Mouse (Mus musculus) limb, embryonic 13.5 days (tissue): ENCODE measurements around the gene Efemp1. TPM values are rescaled to one million over a fixed set of nuclear protein-coding genes. Genes with fewer than 3 reads are reported as not detected.

Experiments
- ATAC-seq: fragments of 200-750 bp; cut with Nextera tagmentation; 2 replicates; pipeline ENCODE4 v1.8.0; 2017; ENCODE audit warnings: low read depth, moderate number of reproducible peaks, moderate TSS enrichment; ENCODE audit not compliant: low FRiP score
- H3K27ac ChIP-seq: fragments of 300-500 bp; sonication (generic); 2 replicates; pipeline ENCODE4 v1.5.1; 2015; ENCODE audit warnings: inconsistent platforms, mild to moderate bottlenecking, moderate library complexity
- H3K27me3 ChIP-seq: fragments of 300-500 bp; sonication (generic); 2 replicates; pipeline ENCODE4 v1.6.1; 2015; ENCODE audit warnings: mild to moderate bottlenecking, inconsistent platforms
- H3K36me3 ChIP-seq: fragments of 300-500 bp; sonication (generic); 2 replicates; pipeline ENCODE4 v1.6.1; 2015; ENCODE audit warnings: inconsistent platforms, mild to moderate bottlenecking, moderate library complexity
- H3K4me1 ChIP-seq: fragments of 300-500 bp; sonication (generic); 2 replicates; pipeline ENCODE4 v1.6.1; 2015; ENCODE audit warnings: inconsistent platforms
- H3K4me2 ChIP-seq: fragments of 300-500 bp; sonication (generic); replicated peaks from 2 replicates; pipeline ENCODE4 v1.6.1; 2015; ENCODE audit warnings: inconsistent platforms, mild to moderate bottlenecking, moderate library complexity
- H3K4me3 ChIP-seq: fragments of 300-500 bp; sonication (generic); 2 replicates; pipeline ENCODE4 v1.5.1; 2015; ENCODE audit warnings: moderate library complexity, mild to moderate bottlenecking, inconsistent platforms
- H3K9ac ChIP-seq: fragments of 300-500 bp; sonication (generic); 2 replicates; pipeline ENCODE4 v1.6.1; 2015; ENCODE audit warnings: mild to moderate bottlenecking, inconsistent platforms
- H3K9me3 ChIP-seq: fragments of 300-500 bp; sonication (generic); 2 replicates; pipeline ENCODE4 v1.6.1; 2016; ENCODE audit warnings: inconsistent platforms
- WGBS: fragments of 180-500 bp; shearing (Covaris S2); methylation state at CpG from one replicate; pipeline ENCODE4 v1.1.7; 2015; 5-methylcytosine and 5-hydroxymethylcytosine counted together
- polyA plus RNA-seq: library from polyadenylated mRNA; unstranded; fragments of >200 nt; fragmentation: Nextera tagmentation; extraction: Ambion mirVana; gene quantifications from 2 replicates; pipeline ENCODE4 v1.2.1, GENCODE M21; 2015

Efemp1 gene
- polyA plus RNA-seq, 1 experiment from 2014 or later = 36.3 TPM

DNA sequence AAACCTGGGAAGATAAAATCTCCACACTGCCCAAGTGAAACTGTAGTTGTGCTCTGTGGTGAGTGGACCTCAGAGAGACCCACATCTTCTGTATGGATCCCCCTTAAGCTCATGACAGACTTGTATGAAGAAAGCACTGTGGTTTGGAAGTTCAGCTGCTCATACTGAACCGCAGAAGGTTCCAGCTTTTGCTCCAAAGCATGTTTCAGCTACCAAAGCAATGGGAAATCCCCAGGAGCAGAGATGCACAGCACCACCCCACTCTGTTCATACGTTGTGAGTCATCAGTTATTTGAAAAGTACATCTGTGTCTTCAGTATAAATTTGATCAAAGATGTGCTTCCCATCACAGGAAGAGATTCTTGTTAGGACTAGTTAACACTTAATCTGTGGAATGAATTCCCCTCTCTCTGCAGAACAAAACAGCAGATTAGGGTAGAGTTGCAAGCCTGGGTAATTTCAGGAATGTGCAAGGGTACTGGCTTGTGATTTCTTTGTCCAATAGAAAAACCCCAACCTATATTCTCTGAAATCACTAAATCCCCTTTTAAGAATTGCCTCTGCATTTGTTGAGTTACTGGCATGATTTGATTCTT is 28.5 kb downstream of the Efemp1 start:
- H3K4me2 ChIP-seq = no peak overlapping the region
- no peak overlapping the region for H3K27ac ChIP-seq
- H3K4me3 ChIP-seq = no peak overlapping the region
- no peaks in the 10 kb centered on the region for H3K36me3 ChIP-seq
- ATAC-seq = no peak
- H3K4me1 ChIP-seq = peaks cover 8% of the 10 kb centered on the region; the same call in 1 of the 2 replicates
- H3K9me3 ChIP-seq = 0 out of 2 replicates have a peak, but pooled peaks cover 4% of the 10 kb centered on the region
- H3K27me3 ChIP-seq = no peaks in the 10 kb centered on the region
- WGBS = 60% methylated on average over 2 of the region's 2 CpGs
- no peak overlapping the region for H3K9ac ChIP-seq

DNA sequence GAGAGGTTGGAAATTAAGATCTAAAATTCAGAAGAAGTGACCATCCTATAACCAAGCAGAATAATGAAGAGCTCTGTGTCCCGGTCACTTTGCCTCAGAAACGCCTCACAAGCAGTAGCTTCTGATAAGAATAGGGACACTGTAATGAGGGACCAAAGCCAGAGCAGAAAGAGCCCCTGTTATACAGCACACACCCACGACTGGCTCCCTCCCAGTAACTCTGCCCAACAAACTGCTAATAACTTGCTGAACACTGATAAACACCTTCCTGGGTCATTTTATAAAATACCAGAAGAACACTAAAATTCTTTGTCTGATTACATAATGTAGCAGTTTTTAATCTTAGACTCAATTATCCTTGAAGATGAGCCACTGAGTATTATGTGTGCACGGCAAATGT is 30.1 kb downstream of the Efemp1 start:
- no peak overlapping the region for H3K4me2 ChIP-seq
- 52% methylated on average over 4 of the region's 4 CpGs for whole genome bisulfite sequencing
- no peaks in the 10 kb centered on the region for H3K27me3 ChIP-seq
- no peak overlapping the region for H3K9ac ChIP-seq
- no peak overlapping the region for H3K4me3 ChIP-seq
- no peaks in the 10 kb centered on the region for H3K9me3 ChIP-seq
- H3K36me3 ChIP-seq = no peaks in the 10 kb centered on the region
- no peak overlapping the region for H3K27ac ChIP-seq
- ATAC-seq = no peak
- H3K4me1 ChIP-seq = peaks cover 8% of the 10 kb centered on the region; the same call in 1 of the 2 replicates

DNA sequence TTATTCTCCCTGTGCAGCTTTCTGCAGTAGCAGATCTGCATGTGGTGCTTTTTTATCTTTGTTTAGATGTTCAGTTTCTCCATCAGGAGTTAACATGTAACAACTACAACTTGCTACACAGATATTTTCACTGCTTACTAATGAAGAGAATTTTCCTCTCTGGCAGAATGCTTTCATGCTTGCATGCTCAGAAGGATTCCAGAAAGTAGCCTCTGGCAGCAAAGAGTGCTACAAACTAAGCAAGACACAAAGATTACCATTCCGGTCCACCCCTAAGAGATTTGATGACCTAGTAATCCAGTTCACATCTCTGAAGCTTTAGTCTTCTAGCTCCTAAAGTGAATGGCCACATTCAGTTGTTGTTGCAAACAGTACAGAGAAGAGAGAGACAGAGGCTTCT is 36.5 kb downstream of the Efemp1 start:
- 60% methylated on average over 1 of the region's 1 CpGs for WGBS
- Histone ChIP-seq H3K4me3 (no peak overlapping the region), H3K27me3 (no peaks in the 10 kb centered on the region), H3K4me2 (no peak overlapping the region), H3K36me3 (no peaks in the 10 kb centered on the region), H3K9ac (no peak overlapping the region), H3K9me3 (no peaks in the 10 kb centered on the region), H3K27ac (no peak overlapping the region), H3K4me1 (no peaks in the 10 kb centered on the region)
- no peak for ATAC-seq

DNA sequence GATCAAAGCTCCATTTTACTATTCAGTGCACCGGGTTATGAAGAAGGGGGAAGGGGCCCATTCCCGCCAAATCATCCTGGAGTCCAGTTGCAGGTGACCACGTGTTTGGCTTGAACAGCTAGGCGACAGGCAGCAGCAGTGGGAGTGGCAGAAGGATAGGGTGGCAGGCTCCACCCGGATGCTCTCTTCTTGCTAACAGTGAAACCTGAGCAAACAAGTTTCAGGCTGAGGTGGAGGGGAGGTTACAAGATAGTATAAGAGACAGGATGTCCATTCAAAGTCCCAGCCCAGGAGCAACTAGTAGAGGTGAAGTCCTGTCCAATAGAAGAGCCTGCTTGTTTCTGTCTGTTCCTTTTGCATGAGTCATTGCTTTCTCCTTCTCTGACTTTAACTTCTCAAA is 38.5 kb downstream of the Efemp1 start:
- Histone ChIP-seq H3K9ac (no peak overlapping the region), H3K27ac (no peak overlapping the region), H3K27me3 (no peaks in the 10 kb centered on the region), H3K36me3 (no peaks in the 10 kb centered on the region), H3K4me1 (no peaks in the 10 kb centered on the region), H3K4me3 (no peak overlapping the region), H3K4me2 (no peak overlapping the region), H3K9me3 (no peaks in the 10 kb centered on the region)
- ATAC-seq = no peak
- WGBS = 55% methylated on average over 5 of the region's 5 CpGs

DNA sequence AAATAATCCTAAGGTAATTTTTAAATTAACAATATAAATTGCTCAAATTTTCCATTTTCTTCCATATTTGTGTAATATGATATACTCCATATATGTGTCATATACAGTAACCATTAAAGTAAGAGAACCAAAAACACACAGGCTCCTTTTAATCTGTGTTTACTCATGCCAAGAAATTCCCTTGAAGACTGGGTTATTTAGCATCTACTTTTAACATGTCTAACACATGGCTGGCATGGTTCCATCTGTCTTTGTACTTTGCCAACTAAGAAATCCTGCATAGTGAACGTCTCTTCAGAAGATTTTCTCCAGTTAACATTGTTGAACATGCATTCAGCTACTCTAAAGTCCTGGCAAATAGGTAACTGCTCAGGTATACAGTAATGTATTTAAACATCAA is 46.4 kb downstream of the Efemp1 start:
- Histone ChIP-seq H3K36me3 (no peaks in the 10 kb centered on the region), H3K4me1 (no peaks in the 10 kb centered on the region), H3K9me3 (no peaks in the 10 kb centered on the region), H3K4me2 (no peak overlapping the region), H3K9ac (no peak overlapping the region), H3K27ac (no peak overlapping the region), H3K27me3 (no peaks in the 10 kb centered on the region), H3K4me3 (no peak overlapping the region)
- WGBS = 42% methylated on average over 1 of the region's 1 CpGs
- no peak for ATAC-seq

DNA sequence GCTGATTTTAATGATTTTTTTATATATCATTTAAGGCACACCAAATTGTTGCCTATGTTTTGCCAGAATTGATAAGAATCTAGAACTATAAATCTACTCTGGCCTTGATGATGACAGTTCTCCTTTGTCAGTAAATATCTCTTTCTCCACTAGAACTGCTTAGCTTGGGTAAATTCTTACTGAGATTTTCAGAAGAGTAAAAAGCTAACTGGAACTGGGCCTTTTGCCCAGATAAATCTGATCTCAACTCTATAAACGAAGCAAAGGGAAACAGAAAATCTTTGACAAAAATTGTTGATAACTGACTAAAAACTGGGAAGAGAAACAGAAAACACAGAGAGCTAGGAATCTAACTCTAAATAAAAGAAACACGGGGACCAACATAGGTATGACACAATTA is 51.6 kb downstream of the Efemp1 start:
- H3K4me3 ChIP-seq = no peak overlapping the region
- no peaks in the 10 kb centered on the region for H3K27me3 ChIP-seq
- no peak overlapping the region for H3K27ac ChIP-seq
- H3K4me1 ChIP-seq = no peaks in the 10 kb centered on the region
- no peak for ATAC-seq
- no peaks in the 10 kb centered on the region for H3K9me3 ChIP-seq
- H3K36me3 ChIP-seq = no peaks in the 10 kb centered on the region
- H3K9ac ChIP-seq = no peak overlapping the region
- no peak overlapping the region for H3K4me2 ChIP-seq
- 82% methylated on average over 2 of the region's 2 CpGs for WGBS

DNA sequence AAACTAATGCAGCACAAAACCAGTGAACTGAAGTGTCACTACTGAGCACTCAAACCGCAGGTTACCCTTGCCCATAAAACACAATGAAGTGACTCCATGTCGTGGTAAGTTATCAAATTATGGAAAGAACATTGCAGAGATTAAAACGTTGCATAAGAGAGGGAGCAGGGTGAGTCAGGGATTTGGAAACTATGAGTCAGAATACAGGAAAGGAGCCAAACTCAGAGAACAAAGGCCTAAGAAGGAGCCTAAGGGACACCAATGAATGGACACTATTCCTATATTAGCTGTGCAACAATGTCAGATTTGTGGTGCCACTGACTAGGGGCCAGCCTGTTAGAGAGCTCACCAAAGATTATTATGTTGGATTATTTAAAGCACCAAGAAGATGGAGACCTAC is 53.3 kb downstream of the Efemp1 start:
- no peak overlapping the region for H3K27ac ChIP-seq
- 74% methylated on average over 3 of the region's 3 CpGs for WGBS
- no peak overlapping the region for H3K4me2 ChIP-seq
- H3K9me3 ChIP-seq = no peaks in the 10 kb centered on the region
- H3K36me3 ChIP-seq = no peaks in the 10 kb centered on the region
- ATAC-seq = no peak
- no peaks in the 10 kb centered on the region for H3K4me1 ChIP-seq
- no peak overlapping the region for H3K9ac ChIP-seq
- H3K27me3 ChIP-seq = no peaks in the 10 kb centered on the region
- no peak overlapping the region for H3K4me3 ChIP-seq

DNA sequence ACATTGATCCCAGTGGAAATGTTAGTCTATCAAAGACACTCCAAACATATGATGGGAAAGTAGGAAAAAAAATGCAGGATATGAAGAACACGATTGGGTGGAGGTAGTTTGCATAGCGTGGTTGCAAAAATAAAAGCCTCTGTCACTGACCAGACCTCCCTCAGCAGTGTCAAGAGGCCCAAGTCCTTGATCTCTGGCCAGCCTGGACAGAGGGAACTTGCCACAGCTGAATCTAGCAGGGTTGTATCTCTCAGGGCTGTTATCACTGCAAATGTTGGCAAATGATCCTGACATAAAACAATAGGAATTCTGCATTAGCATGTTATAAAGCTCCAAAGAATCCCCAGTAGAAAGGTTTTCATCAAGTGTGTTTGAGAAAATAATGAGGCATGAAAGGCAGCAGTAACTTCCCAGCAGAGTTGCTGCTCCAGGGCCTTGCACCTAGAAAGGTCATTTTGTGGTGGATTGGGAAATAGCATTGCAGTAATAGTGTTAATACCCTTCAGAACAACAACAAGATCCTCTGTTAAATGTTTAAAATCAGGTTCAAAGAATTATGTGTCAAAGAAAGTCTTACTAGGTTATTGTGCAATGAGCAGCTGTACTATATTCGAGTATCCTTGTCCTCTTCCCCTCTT is 56.0 kb downstream of the Efemp1 start:
- no peaks in the 10 kb centered on the region for H3K36me3 ChIP-seq
- WGBS = 54% methylated on average over 3 of the region's 3 CpGs
- no peak overlapping the region for H3K4me3 ChIP-seq

DNA sequence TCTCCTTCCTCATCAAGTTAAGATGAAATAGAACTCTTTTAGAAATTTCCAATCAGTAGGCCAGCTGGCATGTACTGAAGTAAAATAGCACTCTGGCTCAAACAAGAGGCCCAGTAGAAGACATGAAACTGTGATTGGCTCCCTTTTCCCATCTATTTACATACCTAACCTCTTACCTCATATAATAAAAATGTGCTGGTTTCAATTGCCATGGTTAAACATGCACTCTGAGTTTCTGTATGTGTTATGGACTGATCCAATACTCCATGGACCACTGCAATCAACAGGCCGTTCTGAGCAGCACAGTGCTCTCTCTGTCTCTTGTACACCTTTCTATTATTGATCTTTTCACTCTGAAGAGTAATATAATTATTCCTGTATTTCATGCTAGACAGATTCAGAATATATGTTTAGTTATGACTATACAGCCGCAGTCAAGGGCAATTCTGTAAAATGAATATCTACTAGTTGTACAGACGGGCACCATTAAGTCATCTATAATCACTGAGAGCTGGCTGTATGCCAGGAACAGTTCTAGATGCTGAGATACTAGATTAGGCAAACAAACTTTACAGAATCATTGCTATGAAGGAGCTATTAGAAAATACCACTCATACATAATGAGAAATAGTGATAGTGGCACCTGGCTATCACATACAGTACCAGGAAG is 59.6 kb downstream of the Efemp1 start:
- H3K4me1 ChIP-seq = 0 out of 2 replicates have a peak, but pooled peaks cover 9% of the 10 kb centered on the region
- no peaks in the 10 kb centered on the region for H3K36me3 ChIP-seq
- no peaks in the 10 kb centered on the region for H3K9me3 ChIP-seq
- H3K27me3 ChIP-seq = no peaks in the 10 kb centered on the region
- 63% methylated on average over 3 of the region's 3 CpGs for WGBS
- H3K4me2 ChIP-seq = no peak overlapping the region
- peak; percentile 44; the same call in 1 of the 2 replicates for ATAC-seq
- H3K27ac ChIP-seq = no peak overlapping the region
- no peak overlapping the region for H3K4me3 ChIP-seq
- H3K9ac ChIP-seq = no peak overlapping the region

More for the DNA sequence above, 56.0 kb downstream of the Efemp1 start:
- ATAC-seq = no peak
- H3K27ac ChIP-seq = no peak overlapping the region
- no peaks in the 10 kb centered on the region for H3K9me3 ChIP-seq
- no peaks in the 10 kb centered on the region for H3K27me3 ChIP-seq
- 0 out of 2 replicates have a peak, but pooled peaks cover 9% of the 10 kb centered on the region for H3K4me1 ChIP-seq
- no peak overlapping the region for H3K9ac ChIP-seq
- no peak overlapping the region for H3K4me2 ChIP-seq

DNA sequence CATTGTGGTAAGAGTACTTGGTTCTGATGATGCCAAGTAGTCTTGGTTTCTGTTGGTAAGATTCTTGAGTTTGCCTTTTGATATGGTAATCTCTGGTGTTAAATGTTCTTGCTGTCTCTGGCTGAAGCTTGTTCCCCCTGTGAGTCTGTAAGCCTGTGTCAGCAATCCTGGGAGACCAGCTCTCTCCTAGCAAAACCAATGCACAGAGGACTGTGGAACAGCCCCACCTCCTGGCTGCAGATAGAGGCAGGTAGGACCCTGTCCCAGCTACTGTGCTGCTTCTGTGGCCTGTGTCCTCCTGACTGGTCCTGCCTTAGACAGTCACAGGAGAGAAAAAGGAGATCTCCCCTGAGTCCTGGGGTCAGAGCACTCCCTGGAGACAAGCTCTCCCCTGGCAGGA is 81.4 kb downstream of the Efemp1 start:
- Histone ChIP-seq H3K9ac (no peak overlapping the region), H3K4me2 (no peak overlapping the region), H3K4me1 (0 out of 2 replicates have a peak, but pooled peaks cover 1% of the 10 kb centered on the region), H3K4me3 (no peak overlapping the region), H3K27me3 (no peaks in the 10 kb centered on the region), H3K36me3 (no peaks in the 10 kb centered on the region), H3K9me3 (no peaks in the 10 kb centered on the region), H3K27ac (no peak overlapping the region)
- ATAC-seq = no peak

DNA sequence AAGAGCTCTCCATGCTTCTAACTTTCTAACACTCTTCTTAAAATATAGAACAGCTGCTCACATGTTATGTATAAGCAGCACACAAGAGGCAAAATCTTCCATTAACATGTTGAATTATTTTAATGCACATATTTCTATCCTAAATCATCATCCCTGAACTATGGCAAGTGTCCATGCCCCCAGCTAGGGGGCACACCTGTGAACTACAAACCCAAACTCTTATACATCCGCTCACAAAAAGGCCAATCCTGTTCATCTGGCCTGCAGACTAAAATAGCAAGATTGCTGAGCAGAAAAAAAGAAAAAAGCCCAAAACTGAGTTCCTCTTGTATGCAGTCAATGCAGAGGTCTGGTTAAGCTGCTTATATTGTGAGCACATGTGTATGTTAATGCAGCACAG is 86.6 kb downstream of the Efemp1 start:
- 64% methylated on average over 1 of the region's 1 CpGs for WGBS
- Histone ChIP-seq H3K4me3 (no peak overlapping the region), H3K4me2 (no peak overlapping the region), H3K9me3 (no peaks in the 10 kb centered on the region), H3K27ac (no peak overlapping the region), H3K9ac (no peak overlapping the region), H3K36me3 (no peaks in the 10 kb centered on the region), H3K27me3 (no peaks in the 10 kb centered on the region), H3K4me1 (0 out of 2 replicates have a peak, but pooled peaks cover 5% of the 10 kb centered on the region)
- ATAC-seq = peak; percentile 28; the same call in 1 of the 2 replicates

DNA sequence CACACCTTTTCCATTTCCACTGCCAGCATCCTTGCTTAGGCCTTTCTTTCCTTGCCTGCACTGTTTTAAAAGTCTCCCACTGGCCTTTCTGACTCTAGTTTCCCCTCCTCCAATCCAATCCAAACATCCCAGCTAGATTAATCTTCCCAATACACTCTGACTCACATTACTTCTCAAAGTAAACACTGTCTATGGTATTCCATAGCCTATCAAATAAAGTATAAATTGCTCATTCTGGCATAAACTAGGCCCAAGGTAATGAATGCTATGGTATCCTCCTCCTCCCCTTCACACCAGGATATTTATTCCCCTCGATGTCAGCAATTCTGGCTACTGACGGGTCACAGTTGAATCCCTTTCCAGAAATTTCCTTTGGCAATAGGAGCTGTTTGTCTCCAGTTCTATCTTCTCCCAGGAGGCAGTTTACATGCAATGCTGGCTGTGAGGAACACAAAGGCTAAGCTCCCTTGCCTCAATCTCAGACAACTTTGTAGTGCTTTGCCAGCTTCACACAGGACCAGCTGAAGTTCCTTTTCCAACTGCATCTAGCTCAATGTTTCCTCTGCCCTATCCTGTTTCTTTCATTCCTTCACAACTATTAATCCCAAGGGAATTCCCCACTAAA is 98.7 kb downstream of the Efemp1 start:
- Histone ChIP-seq H3K27ac (no peak overlapping the region), H3K4me2 (no peak overlapping the region), H3K9me3 (no peaks in the 10 kb centered on the region), H3K27me3 (no peaks in the 10 kb centered on the region), H3K36me3 (no peaks in the 10 kb centered on the region), H3K9ac (no peak overlapping the region), H3K4me3 (no peak overlapping the region), H3K4me1 (peaks cover 14% of the 10 kb centered on the region)
- ATAC-seq = no peak
- 70% methylated on average over 2 of the region's 2 CpGs for whole genome bisulfite sequencing
